Mouse (Mus musculus) effector memory CD4-positive, alpha-beta T cell, adult 7 months (primary cell): ENCODE data around the gene Skint2. TPM values are rescaled to one million over a fixed set of nuclear protein-coding genes. Genes with fewer than 3 reads are reported as not detected.

Experiments
- polyA plus RNA-seq: library from polyadenylated mRNA; unstranded; fragments of 100-300 nt; shearing (Covaris generic); gene quantifications from one replicate; pipeline ENCODE4 v1.2.1, GENCODE M21; 2017

Gene Skint2
- polyA plus RNA-seq, result not detected

GRCm38 (mm10) chr4:112556894-112557293 is at the start of gene Skint2:
Skint2 (plus strand) TSS chr4:112557194.

Other genes starting within 250 kb of the Skint2 start
- not detected for gene Skint9, start 123.2 kb upstream of the Skint2 start, polyA plus RNA-seq
- gene Skint10, start 217.7 kb downstream of the Skint2 start, polyA plus RNA-seq, result not detected